Mouse (Mus musculus) natural killer cell, adult 2 months (primary cell): ENCODE measurements around the gene Mgll.

Experiments used
- DNase-seq, 2 experiments: peaks; one replicate each; pipeline ENCODE4 v3.0.0; 2022; ENCODE audit warnings: low spot score in 2 of 2

Mgll gene

DNA sequence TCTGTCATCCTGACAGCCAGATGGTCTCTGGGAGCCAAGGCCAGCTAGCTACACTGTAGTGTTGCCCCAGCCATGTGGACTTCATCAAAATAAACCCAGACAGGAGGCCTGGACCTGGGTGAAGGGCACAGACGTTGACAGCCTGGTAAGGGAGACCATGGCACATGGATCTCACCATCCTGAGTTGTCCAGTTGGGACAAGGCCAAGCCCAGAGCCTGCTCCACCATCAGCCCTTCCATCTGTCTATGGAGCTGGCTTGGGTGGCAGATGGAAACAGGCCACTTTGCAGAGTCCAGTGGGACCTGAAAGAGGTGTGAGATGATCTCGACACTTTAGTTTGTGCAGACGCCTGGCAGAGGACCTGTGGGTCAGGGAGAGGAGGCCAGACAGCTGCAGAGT is 76.5 kb downstream of the Mgll start:
- DNase-seq: no peak

DNA sequence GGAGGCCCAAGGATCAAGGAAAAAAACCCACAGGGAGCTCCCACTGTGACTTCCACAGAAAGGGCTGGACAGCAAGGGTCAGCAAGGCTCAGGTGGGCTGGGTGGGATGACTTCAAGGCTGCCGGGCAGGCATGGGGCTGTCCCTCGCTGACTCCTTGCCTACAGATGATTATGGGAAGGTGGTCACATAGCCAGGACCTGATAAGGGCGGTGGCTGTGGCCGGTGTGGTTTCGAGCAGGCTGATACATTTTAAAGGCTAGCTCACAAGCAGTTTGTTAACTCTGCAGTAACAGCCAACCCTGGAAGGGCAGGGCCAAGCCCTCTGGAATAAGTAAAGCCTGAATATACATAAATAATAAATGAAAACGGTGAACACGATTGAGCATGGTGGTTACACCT is 78.8 kb downstream of the Mgll start:
- DNase-seq: no peak

DNA sequence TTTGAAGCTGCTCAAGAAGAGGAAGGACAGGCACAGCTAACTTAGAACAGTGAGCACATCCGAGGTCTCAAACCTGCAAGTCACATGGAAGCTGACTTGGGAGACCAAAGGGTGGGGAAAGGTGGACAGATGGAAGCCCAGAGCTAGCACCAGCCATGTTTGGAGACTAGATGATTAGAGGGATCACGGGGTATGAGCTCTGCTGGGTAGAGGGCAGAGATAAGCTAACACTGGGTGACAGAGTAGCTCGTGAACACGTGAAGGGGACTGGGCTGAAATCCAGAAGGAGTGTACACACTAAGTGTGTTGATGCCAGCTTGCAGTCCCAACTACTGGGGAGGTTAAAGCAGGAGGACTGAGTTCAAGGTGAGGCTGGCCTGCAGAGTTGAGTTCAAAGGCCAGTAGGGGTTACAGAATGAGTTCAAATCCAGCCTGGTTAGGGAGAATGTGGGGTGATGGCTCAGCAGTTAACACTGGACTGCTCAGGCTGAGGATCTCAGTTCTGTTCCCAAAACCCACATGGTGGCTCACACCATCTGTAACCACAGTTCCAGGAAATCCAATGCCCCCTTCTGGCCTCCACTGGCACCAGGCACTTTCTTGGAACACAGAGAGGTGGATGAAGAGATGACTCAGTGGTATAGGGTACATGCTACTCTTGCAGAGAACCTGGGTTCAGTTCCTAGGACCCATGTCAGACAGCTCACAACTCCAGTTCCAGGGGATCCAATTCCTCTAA is 79.9 kb downstream of the Mgll start:
- DNase-seq: no peak

GRCm38 (mm10) chr6:88804966-88805577 is 80.9 kb downstream of the Mgll start:
- DNase-seq: no peak

- DNase-seq: no peak
Measured at GRCm38 (mm10) chr6:88809091-88810037, 85.2 kb downstream of the Mgll start.

DNA sequence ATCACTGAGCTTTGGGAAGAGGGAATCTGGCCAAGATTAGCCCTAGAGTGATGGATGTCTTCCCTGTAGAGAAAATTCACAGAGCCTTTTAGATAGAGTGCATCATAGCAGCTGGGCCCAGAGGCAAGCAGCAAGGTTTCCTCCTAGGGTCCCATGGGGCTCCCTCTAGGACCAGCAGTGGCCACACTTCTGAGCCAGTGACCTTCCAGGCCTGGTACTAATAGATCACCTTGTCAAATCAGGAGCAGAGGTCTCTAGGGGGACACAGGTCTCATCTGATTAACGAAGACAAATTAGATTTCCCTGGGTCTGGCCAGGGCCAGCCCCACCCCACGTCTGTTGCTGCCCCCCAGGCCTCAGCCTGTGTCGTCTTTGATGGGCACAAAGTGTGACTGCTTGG is 86.1 kb downstream of the Mgll start:
- DNase-seq: no peak

- DNase-seq: no peak
Measured at GRCm38 (mm10) chr6:88811396-88811795, 87.2 kb downstream of the Mgll start.

- DNase-seq: no peak
Measured at GRCm38 (mm10) chr6:88811880-88812400, 87.7 kb downstream of the Mgll start.

GRCm38 (mm10) chr6:88812886-88813285 is 88.7 kb downstream of the Mgll start:
- peak in 1 of 2 experiments; percentile 48 for DNase-seq

- no peak for DNase-seq
Measured at GRCm38 (mm10) chr6:88813832-88814231, 89.6 kb downstream of the Mgll start.

GRCm38 (mm10) chr6:88815036-88815435 is 90.8 kb downstream of the Mgll start:
- no peak for DNase-seq

- DNase-seq: no peak
Measured at GRCm38 (mm10) chr6:88815489-88815888, 91.3 kb downstream of the Mgll start.

- DNase-seq: no peak
Measured at GRCm38 (mm10) chr6:88816913-88817312, 92.7 kb downstream of the Mgll start.

DNA sequence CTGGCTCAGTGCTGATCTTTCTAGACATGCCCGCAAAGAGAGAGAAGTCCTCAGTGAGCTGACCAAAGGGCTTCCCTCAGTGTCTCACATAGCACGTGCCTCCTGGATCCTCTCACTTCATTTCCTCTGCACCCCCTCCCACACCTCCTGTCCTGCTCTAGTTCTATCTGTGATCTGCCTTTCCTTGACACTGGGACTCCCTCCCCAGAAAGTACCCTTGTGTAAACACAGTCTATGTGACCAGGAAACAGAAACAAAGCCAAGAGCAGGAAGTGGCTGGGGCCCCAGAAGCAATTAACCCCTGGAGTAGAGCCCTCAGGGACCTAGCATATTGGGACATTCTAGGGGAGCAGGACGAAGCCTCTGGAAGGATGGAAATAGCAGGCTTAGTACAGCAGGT is 96.6 kb downstream of the Mgll start:
- DNase-seq: no peak

- DNase-seq: no peak
Measured at GRCm38 (mm10) chr6:88821294-88821693, 97.1 kb downstream of the Mgll start.

DNA sequence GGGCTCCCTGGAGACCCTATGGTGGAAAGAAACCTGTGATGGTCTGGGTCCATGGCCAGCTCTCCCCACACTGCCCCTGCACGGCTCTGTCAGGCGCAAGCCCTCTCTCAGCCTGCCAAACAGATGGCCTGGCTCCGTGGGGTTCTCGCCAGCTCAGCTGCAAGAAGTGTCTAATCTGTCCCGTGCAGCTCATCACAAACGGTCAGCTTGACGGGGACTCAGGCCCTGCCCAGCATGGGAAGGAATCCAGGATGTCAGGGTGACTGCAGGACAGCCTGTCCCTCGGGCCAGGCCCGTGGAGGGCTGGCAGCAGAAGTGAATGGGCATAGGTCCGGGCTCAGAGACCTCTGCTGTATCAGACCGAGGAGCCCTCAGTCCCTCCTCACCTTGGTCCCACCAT is 97.7 kb downstream of the Mgll start:
- DNase-seq: no peak

DNA sequence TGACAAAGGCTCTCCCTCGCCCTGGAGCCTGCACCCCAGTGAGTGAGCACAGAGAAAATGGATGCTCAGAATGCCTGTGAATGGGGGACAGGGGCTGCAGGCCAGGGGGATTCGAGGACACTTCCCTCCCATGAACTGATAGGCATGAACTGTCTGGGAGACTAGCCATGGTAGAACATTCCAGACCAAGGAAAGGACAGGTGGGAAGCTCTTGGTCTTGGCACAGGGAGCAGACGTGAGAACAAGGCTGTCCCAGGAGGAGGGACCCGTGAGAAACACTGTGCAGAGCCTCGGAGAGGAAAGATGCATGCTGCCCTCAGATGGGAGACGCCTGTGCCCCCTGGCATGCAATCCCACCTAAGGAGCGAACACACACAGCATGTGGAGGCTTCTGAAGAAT is 100.0 kb downstream of the Mgll start:
- DNase-seq: no peak

- no peak for DNase-seq
Measured at GRCm38 (mm10) chr6:88826088-88826487, 101.9 kb downstream of the Mgll start.

- no peak for DNase-seq
Measured at GRCm38 (mm10) chr6:88826545-88826944, 102.3 kb downstream of the Mgll start.

- no peak for DNase-seq
Measured at GRCm38 (mm10) chr6:88826965-88827364, 102.8 kb downstream of the Mgll start.

DNA sequence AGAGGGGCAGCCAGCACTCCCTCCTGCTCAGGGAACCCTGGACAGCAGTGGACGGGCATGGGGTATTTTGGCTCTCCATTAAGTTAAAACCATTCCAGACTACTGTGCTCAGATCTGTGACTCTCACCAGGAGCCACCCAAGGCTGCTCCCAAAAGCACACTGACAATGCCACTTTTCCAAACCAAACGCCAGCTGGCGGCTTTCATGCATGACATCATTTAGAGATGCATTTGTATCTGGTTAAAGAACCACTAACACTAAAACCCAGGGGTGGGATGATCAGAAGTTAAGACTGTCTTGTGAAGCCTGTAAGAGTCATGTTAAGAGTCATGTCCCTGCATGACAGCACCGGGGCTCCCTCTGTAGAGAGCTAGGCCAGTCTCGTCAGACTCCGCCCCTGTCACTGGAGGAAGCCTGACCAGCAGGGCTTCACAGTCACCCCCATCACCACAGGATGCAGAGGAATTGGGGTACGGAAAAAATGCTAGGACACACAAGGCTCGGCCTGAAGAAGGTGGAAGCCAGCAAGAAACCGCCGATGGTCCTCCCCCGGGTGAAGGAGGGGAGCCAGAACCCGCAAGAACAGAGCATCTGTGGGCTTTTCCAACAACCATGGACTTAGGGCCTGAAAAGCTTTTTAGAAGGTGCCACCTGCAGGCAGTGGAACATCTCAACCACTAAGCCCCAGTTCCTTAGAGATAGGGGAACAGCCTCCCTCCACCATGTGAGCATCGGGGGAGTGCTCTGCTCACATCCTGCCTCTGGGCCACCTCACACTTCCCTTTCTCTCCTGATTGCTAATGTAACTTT is 103.4 kb downstream of the Mgll start:
- DNase-seq: no peak
